Mouse (Mus musculus): Measurements from ENCODE around the gene Ripk4.

Gene Ripk4

GRCm38 (mm10) chr16:97763061-97763989 lies at the start of gene Ripk4:
Gene Ripk4, minus strand, starts transcription at chr16:97763787.
- no peak for DNase-seq (ENCODE audit: low read depth)

- DNase-seq (ENCODE audit: low read depth): no peak
These were observed 45.3 kb upstream of the Ripk4 start for GRCm38 (mm10) chr16:97808881-97809280.

DNA sequence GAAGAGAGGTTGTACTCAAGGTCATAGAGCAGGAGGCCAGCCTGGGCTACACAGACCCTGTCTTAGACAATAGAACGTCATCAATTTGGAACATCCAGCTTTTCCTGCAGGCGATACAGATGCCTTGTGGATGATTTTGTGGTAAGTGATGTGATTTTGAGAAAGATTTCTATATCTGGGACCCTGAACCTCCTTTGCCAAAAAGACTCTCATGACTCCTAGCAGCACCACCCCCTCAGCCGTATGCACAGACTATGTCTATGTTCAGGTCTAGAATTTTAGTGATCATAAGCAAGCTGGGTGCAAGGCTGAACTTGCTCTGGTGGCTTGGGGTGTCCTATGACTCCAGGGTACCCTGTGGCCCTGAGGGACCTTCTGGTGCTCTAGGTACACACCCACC lies 42.1 kb upstream of the Ripk4 start:
- DNase-seq (ENCODE audit: low read depth): no peak

- DNase-seq (ENCODE audit: low read depth): peak; percentile 16
These were observed 41.3 kb upstream of the Ripk4 start for GRCm38 (mm10) chr16:97804680-97805547.

GRCm38 (mm10) chr16:97797950-97798869 lies 34.6 kb upstream of the Ripk4 start:
- DNase-seq (ENCODE audit: low read depth): no peak

DNA sequence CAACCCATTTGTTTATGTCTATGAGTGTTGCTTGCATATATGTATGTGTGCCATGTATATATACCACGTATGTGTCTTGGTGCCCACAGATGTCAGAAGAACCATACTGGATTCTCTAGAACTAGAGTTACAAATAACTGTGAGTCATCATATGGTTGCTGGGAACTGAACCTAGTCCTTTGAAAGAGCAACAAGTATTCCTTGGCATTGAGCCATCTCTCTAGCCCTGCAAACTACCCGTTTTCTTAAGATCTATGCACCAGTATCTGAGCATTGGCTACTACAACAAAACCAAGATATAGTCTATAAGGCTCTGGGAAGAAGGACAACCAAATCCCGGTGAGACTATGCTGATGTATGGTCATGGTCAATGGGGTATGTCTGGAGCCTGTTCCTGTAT lies 33.6 kb upstream of the Ripk4 start:
- no peak for DNase-seq (ENCODE audit: low read depth)

DNA sequence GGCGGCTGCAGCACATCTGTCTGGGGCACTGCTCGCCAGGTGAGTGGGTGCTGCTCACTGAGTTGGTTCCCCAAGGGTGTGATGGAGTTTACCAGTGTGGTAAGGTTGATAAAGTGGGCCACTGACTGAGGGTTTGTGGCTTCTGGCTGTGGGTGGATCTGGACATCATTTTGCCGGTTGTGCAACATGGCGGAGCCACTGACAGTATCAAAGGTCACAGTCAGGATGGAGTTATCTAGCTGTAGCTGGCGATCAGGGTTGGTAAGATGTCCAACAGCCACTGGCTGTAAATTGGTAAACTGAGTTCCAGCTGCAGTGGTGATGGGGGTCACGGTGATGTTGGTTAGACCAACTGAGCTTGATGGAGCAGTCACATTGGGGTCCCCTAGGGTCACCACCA lies 30.7 kb upstream of the Ripk4 start:
- no peak for DNase-seq (ENCODE audit: low read depth)

DNA sequence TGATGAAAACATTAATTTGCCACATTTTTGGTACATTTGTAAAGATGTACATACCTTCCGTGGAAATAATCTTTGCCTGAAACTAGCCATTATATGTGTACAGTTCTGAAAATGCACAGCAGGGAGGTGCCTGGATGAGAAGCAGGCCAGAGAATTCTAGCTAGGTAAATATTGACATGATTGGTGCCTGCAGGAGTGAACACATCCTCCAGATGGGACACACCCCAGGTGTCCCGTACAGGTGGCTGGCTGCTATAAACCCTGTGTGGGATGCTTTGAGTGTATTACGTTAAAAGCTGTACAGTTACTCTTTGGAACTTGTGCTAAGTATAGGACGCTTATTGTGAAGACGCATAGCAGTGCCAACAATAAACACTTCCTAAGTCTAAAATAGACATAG lies 19.5 kb upstream of the Ripk4 start:
- DNase-seq (ENCODE audit: low read depth): no peak

DNA sequence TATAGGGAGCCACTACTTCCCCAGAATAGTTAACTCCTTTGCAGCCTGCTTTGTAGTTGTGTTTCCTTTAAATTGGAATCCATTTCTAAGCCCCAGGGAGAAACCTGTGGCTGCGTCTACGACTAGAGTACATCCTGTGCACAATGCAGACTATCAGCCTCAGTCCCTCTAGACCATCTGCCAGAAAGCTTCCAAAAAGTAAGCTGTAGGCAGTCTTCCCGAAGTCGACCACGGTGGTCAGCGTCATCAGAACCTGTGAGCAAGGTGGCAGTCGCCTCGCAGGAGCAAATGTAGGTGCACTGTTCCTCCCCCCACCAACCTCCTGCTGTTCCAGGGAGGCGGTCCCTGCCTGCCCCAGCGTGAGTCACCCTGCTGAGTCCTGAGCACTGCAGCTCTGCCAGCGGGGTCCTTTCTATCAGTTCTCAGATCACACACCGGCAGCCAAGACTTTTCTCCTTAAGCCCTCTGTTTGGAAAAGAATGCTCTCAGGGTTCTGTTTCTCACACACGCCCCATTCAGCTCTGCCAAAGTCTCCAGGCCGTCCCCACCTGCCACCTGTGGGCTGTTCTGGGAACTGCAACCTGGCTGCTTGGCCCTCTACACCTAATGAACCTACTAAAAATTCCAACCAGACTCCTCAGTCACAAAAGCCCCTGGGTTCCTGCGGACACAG lies 14.9 kb upstream of the Ripk4 start:
- DNase-seq (ENCODE audit: low read depth): peak; percentile 81

GRCm38 (mm10) chr16:97766501-97766900 lies 2.9 kb upstream of the Ripk4 start:
- no peak for DNase-seq (ENCODE audit: low read depth)

- no peak for DNase-seq (ENCODE audit: low read depth)
These were observed 1.0 kb upstream of the Ripk4 start for GRCm38 (mm10) chr16:97764626-97765025.

- DNase-seq (ENCODE audit: low read depth): no peak
These were observed 378 bp upstream of the Ripk4 start for GRCm38 (mm10) chr16:97763990-97764340.

DNA sequence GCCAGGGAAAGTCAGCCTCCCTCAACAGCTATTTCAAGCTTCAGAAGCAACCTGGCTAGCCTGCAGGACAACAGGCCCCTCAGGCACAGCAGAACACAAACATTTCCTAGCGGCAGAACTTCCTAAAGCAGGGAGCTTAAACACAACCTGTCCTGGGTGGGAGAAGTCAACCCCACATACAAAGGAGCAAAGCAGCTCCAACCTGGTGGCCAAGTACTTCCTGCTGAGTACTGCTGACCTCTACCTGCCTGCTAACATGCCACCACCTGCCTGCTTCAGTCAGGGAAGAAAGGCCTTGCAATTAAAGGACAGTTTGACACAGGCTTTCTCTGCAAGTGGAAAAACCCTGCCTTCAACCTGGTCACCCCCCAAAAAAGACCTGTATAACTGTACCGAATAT lies 1.8 kb downstream of the Ripk4 start:
- DNase-seq (ENCODE audit: low read depth): no peak

GRCm38 (mm10) chr16:97759681-97760080 lies 3.9 kb downstream of the Ripk4 start:
- DNase-seq (ENCODE audit: low read depth): no peak

DNA sequence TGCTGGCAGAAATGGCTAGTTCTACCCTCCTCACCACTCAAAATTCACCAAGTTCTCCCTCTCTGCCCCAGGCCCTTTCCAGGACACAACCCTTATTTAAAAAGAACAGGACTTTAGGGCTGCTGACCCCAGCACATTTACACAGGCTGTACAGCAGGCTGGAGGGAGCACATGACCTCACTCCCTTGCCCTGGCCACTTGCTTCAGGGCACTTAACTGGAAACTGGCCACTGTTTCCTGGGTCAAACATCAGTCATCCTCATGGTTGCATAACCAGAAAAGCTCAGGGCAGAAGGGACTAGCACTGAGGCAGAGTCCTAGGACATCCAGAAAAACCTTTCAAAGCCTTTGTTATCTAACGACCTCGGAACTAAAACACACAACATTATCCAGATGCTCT lies 5.3 kb downstream of the Ripk4 start:
- no peak for DNase-seq (ENCODE audit: low read depth)

GRCm38 (mm10) chr16:97756460-97756859 lies 7.1 kb downstream of the Ripk4 start:
- DNase-seq (ENCODE audit: low read depth): no peak

GRCm38 (mm10) chr16:97752316-97752941 lies 11.2 kb downstream of the Ripk4 start:
- DNase-seq (ENCODE audit: low read depth): no peak

GRCm38 (mm10) chr16:97751884-97752283 lies 11.7 kb downstream of the Ripk4 start:
- DNase-seq (ENCODE audit: low read depth): no peak

GRCm38 (mm10) chr16:97748421-97748820 lies 15.2 kb downstream of the Ripk4 start:
- no peak for DNase-seq (ENCODE audit: low read depth)

DNA sequence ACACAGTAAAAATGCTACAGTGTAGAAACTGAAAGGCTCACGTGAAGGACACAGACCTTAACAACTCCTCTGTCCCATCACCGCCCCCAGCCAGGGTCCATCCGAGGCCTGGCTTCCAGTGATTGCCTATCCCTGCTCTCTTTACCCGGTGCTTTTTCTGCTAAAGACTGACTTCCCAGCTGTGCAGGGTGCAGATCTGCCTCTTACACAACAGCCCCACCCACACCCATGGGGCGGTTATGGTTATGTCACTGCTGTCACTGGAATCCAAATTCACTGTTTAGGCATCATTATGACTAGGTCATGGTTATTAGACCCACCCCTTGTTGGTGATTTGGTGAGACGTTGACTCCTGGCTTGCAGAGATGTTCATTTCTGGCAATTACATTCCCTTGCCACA lies 25.6 kb downstream of the Ripk4 start:
- no peak for DNase-seq (ENCODE audit: low read depth)

GRCm38 (mm10) chr16:97736562-97736961 lies 27.0 kb downstream of the Ripk4 start:
- DNase-seq (ENCODE audit: low read depth): no peak
